Mouse (Mus musculus) spleen, adult 2 months (tissue): ENCODE results near the gene Sgca. TPM values are rescaled to one million over a fixed set of nuclear protein-coding genes. Genes with fewer than 3 reads are reported as not detected.
A peak's percentile ranks its signal among the peaks of the same experiment; 100 is the strongest.

ENCODE experiments used
- DNase-seq, 2 experiments: peaks; one replicate each; pipeline versions ENCODE4 v3.0.0 to v3.0.0-alpha.2; 2012 to 2021; ENCODE audit warnings: low spot score in 2 of 2, low read depth in 1 of 2
- H3K27ac ChIP-seq: fragments of 200-500 bp; 2 replicates; pipeline ENCODE4 v1.5.1; 2012; ENCODE audit warnings: low read length, inconsistent platforms; ENCODE audit not compliant: insufficient read depth
- H3K27me3 ChIP-seq: fragments of 200-500 bp; 2 replicates; pipeline ENCODE4 v1.6.1; 2012; ENCODE audit warnings: mild to moderate bottlenecking, moderate library complexity, low read length, inconsistent platforms; ENCODE audit not compliant: control insufficient read depth, insufficient read depth
- H3K36me3 ChIP-seq: fragments of 200-500 bp; 2 replicates; pipeline ENCODE4 v1.6.1; 2012; ENCODE audit warnings: mild to moderate bottlenecking, low read length, inconsistent platforms; ENCODE audit not compliant: control insufficient read depth, insufficient read depth
- H3K4me1 ChIP-seq: fragments of 200-500 bp; 2 replicates; pipeline ENCODE4 v1.6.1; 2011; ENCODE audit warnings: inconsistent platforms; ENCODE audit not compliant: control insufficient read depth, insufficient read depth, insufficient read length
- H3K4me3 ChIP-seq: fragments of 200-500 bp; 2 replicates; pipeline ENCODE4 v1.5.1; 2011; ENCODE audit warnings: mild to moderate bottlenecking, inconsistent platforms; ENCODE audit not compliant: insufficient read depth, insufficient read length; ENCODE audit errors: extremely low read depth
- CTCF ChIP-seq: fragments of 200-500 bp; IDR thresholded peaks from 2 replicates; pipeline ENCODE4 v1.5.1; 2011; ENCODE audit warnings: mild to moderate bottlenecking, inconsistent platforms; ENCODE audit not compliant: insufficient read depth, insufficient read length, insufficient replicate concordance; ENCODE audit errors: extremely low read depth
- POLR2A ChIP-seq: fragments of 200-500 bp; IDR thresholded peaks from 2 replicates; pipeline ENCODE4 v1.6.1; 2011; ENCODE audit warnings: low read depth, low read length, inconsistent platforms
- WGBS: fragments of 180-500 bp; shearing (Covaris S2); methylation state at CpG from one replicate; pipeline ENCODE4 v1.1.7; 2018; 5-methylcytosine and 5-hydroxymethylcytosine counted together
- polyA plus RNA-seq: library from polyadenylated mRNA; depleted of rRNA; stranded (reverse); fragments of >200 nt; gene quantifications from 2 replicates; pipeline ENCODE4 v1.2.3, GENCODE M21; 2012

The Sgca gene
- polyA plus RNA-seq, 1 experiment: 1.5 TPM

DNA sequence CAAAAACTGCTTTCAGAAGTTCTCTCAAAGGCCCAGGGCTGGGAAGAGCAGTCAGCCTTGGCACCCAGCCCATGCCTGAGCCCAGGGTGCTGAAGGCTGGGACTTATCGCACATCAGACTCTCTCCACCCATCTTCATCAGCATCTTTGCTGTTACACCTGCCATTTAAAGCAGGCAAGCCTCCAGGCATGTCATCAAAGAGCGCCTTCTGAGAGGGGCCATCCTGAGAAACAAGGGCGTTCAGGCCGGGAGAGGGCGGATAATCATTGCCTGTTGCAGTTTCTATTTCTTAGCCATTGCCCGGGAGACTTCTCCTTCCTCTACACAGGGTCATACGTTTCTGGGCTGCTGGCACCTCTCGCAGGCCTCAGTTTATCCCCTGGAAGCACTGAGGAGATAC is 11.7 kb upstream of the Sgca start:
- no peaks in the 10 kb centered on the region; the same call in none of the 2 replicates for H3K4me1 ChIP-seq
- H3K27ac ChIP-seq: no peak overlapping the region
- no peak overlapping the region for H3K4me3 ChIP-seq
- no peaks in the 10 kb centered on the region for H3K36me3 ChIP-seq
- 74% methylated on average over 8 of the region's 8 CpGs for WGBS
- no peak for TF ChIP-seq CTCF
- no peak for TF ChIP-seq POLR2A
- no peaks in the 10 kb centered on the region for H3K27me3 ChIP-seq
- DNase-seq: no peak

DNA sequence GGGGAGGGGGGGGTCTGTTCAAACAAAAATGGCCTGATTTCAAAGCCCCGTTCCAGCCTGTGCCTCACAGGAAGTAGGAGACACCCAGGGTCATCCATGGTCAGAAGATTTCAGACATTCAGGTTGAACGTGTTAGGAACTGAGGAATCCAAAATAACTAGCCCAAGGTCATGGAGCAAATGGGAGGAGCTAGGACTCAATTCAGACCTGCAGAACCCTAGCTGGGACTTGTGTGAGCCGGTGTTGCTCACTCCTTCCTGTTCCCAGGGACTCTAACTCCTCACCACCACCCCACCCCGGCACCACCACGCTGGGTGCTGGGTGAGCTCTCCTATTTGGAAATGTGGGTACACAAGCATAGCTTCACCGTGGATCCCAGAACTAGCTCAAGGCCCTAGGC is 11.2 kb upstream of the Sgca start:
- no peaks in the 10 kb centered on the region; the same call in none of the 2 replicates for H3K4me1 ChIP-seq
- DNase-seq: no peak

DNA sequence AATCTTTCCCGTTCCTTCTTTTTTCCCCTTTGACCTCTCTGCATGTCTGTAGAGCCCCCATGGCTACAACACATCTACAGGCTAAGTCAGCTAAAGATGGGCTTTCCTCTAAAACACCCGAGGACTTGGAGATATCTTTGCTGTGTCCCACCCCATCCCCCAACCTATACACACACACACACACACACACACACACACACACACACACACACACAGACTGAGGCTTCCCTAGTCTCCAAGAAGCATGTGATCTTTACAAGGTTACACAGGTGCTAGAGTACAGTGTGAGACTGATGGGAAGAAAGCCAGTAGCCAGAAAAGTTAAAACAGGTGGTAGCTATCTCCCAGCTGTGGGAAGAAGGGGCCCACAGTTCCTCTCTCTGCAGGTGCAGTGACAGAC is 10.3 kb upstream of the Sgca start:
- DNase-seq: no peak
- WGBS: 60% methylated on average over 2 of the region's 2 CpGs
- no peaks in the 10 kb centered on the region for H3K36me3 ChIP-seq
- no peak overlapping the region for H3K4me3 ChIP-seq
- H3K27ac ChIP-seq: no peak overlapping the region
- TF ChIP-seq POLR2A (no peak), CTCF (no peak)
- H3K4me1 ChIP-seq: no peaks in the 10 kb centered on the region; the same call in 1 of the 2 replicates
- H3K27me3 ChIP-seq: no peaks in the 10 kb centered on the region

More for the DNA sequence above, 11.2 kb upstream of the Sgca start:
- H3K36me3 ChIP-seq: no peaks in the 10 kb centered on the region
- H3K27ac ChIP-seq: no peak overlapping the region
- H3K27me3 ChIP-seq: no peaks in the 10 kb centered on the region
- WGBS: 70% methylated on average over 6 of the region's 6 CpGs
- TF ChIP-seq POLR2A (no peak), CTCF (no peak)
- no peak overlapping the region for H3K4me3 ChIP-seq

DNA sequence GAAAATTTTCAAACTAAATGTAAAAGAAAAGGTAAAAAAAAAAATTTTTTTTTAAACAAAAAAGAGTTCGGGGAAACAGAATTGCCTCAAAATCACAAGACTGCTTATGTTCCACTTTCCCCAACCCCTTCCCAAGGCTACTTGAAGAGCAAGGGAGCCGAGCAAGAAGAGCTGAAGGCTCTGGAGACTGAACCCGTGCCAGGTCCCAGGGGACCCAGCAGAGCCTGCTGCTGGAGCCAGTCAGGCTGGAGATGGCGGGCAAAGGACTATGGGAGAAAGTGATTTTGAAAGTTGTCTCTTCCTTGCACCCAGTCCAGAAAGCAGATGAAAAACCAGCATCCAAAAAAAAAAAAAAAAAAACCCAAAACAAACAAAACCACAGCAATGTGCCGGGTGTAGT is 9.7 kb upstream of the Sgca start:
- no peak overlapping the region for H3K27ac ChIP-seq
- H3K4me1 ChIP-seq: no peaks in the 10 kb centered on the region; the same call in 1 of the 2 replicates
- H3K4me3 ChIP-seq: no peak overlapping the region
- TF ChIP-seq POLR2A (no peak), CTCF (no peak)
- no peaks in the 10 kb centered on the region for H3K36me3 ChIP-seq
- DNase-seq: no peak
- WGBS: 67% methylated on average over 5 of the region's 5 CpGs
- H3K27me3 ChIP-seq: no peaks in the 10 kb centered on the region

DNA sequence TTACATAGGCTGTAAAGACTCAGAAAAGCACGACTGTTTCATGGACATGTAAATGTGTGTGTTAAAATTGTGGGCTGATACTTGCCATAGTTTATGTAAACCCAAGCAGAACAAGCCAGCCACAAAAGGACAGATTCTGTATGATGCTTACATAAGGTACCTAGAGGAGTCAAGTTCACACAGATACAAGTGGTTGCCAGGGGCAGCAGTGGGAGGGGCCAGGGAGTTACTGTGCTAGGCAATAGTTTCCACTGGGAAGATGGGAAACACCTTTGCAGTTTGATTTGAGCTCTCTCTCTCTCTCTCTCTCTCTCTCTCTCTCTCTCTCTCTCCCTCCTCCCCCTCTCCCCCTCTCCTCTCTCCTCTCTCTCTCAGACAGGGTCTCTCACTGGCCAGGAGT is 9.0 kb upstream of the Sgca start:
- Histone ChIP-seq H3K27me3 (no peaks in the 10 kb centered on the region), H3K27ac (no peak overlapping the region), H3K4me1 (no peaks in the 10 kb centered on the region; the same call in 1 of the 2 replicates), H3K4me3 (no peak overlapping the region), H3K36me3 (no peaks in the 10 kb centered on the region)
- no peak for DNase-seq
- TF ChIP-seq CTCF: no peak
- no peak for TF ChIP-seq POLR2A
- WGBS: 66% methylated on average over 1 of the region's 1 CpGs

DNA sequence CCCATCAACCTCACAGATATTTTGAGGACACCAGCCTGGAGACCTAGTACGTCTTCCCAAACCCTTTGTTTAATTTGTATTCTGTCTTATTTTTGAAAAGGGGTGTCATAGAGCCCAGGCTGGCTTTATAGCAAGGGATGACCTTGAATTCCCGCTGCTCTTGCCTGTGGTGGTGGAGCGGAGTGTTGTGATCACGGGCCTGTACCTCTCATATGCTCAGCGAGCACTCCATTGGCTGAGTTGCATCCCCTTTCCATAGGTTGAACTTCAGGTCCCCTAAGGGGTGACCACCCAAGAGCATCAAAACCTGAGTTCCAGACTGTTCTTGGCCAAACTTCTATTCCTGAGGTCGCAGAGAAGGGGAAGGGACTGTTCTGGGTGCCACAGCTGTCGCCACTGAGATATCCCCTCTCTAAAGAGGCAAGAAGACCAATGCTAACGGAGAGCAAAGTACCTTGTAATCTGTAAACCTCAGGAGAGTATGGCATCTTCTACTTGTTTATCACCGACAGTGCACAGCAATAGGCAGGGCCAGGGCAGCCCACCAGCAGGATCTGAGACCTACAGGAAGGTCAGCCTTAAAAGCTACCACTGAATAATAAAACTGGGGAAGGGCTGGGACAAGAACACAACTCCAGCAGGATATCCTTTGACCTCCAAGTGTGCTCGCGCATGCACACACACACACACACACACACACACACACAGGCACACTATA is 3.5 kb upstream of the Sgca start:
- no peaks in the 10 kb centered on the region for H3K36me3 ChIP-seq
- TF ChIP-seq CTCF: no peak
- TF ChIP-seq POLR2A: no peak
- H3K27me3 ChIP-seq: no peaks in the 10 kb centered on the region
- H3K4me1 ChIP-seq: no peaks in the 10 kb centered on the region
- DNase-seq: no peak
- WGBS: 80% methylated on average over 11 of the region's 11 CpGs
- no peak overlapping the region for H3K27ac ChIP-seq
- no peak overlapping the region for H3K4me3 ChIP-seq

DNA sequence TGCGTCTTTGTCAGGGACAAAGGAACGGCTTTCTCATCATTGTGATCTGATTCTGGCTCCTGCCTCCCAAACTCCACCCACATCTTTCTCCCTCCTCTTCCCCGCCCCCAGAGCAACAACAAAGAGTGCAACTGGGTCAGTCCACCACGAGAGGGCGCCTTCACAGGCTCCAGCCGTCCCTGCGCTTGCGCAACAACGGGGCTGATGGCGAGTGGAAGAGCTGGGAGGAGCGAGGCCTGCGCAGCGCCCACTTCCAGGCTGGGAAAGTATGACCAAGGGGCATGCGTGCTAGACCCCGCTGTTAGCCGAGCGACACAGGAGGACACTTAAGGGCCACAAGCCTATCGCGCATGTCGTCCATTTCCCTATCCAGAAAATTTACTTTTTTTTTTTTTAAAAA is 2.8 kb upstream of the Sgca start:
- DNase-seq: peak; percentile 80 to 90
- no peak overlapping the region for H3K27ac ChIP-seq
- peak overlapping the region; percentile 39; the same call in 1 of the 2 replicates for H3K4me3 ChIP-seq
- no peak for TF ChIP-seq POLR2A
- TF ChIP-seq CTCF: peak; percentile 99
- H3K36me3 ChIP-seq: no peaks in the 10 kb centered on the region
- 2% methylated on average over 20 of the region's 20 CpGs for WGBS
- H3K4me1 ChIP-seq: no peaks in the 10 kb centered on the region
- no peaks in the 10 kb centered on the region for H3K27me3 ChIP-seq
